Mouse (Mus musculus) CH12.LX (cell line): ENCODE results near the gene Ptgis.
A peak's percentile ranks its signal among the peaks of the same experiment; 100 is the strongest.

Experiments used
- CTCF ChIP-seq, 2 experiments: IDR thresholded peaks in 1 of 2; conservative IDR thresholded peaks in 1 of 2; 2 replicates each; pipeline ENCODE4 v1.5.1; 2011 to 2012; ENCODE audit warnings: low read depth in 2 of 2, low read length in 2 of 2, improper control_type of control experiment in 1 of 2, inconsistent platforms in 1 of 2, mild to moderate bottlenecking in 1 of 2, moderate library complexity in 1 of 2
- ETS1 ChIP-seq: conservative IDR thresholded peaks from 2 replicates; pipeline ENCODE4 v1.6.1; 2012; ENCODE audit warnings: low read depth, mild to moderate bottlenecking, inconsistent platforms, low read length, improper control_type of control experiment, moderate library complexity
- ZMIZ1 ChIP-seq: IDR thresholded peaks from 2 replicates; pipeline ENCODE4 v1.6.1; 2012; ENCODE audit warnings: low read depth, mild to moderate bottlenecking, inconsistent platforms, low read length, improper control_type of control experiment

DNA sequence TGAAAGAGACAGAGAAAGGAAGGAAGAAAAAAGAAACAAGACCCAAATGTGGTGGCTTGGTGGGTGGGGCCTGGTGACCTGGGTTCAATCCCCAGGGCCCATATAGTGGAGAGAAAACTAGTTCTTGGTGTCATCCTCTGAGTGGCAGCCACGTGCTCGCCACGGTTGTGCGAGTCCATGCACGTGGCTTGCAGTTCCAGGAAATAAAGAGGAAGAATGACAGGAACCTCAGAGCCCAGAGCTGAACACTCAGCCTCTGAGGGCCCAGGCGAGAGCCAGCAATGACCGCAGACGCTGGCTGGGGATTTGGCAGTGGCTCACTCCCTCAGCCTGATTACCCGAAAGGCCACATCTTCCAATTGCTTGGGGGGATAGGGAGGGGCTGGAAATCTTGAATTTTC is 30.7 kb upstream of the Ptgis start:
- TF ChIP-seq CTCF (conservative IDR thresholded peaks at IDR 0.05 in 1 of 2, IDR thresholded peaks at IDR 0.05 in 1 of 2; ENCODE audit: low read depth in 2 of 2, low read length in 2 of 2) (no peak), ZMIZ1 (no peak), ETS1 (0 out of 2 replicates have a peak, but pooled peaks have one; percentile 14)
